Mouse (Mus musculus): Measurements from ENCODE around the gene Myoz2.

Gene Myoz2

GRCm38 (mm10) chr3:123033804-123034203 lies 1.0 kb downstream of the Myoz2 start:
- TF ChIP-seq GATA4 (IDR thresholded peaks at IDR 0.05; ENCODE audit: insufficient replicate concordance, low read length): no peak

- TF ChIP-seq GATA4 (IDR thresholded peaks at IDR 0.05; ENCODE audit: insufficient replicate concordance, low read length): no peak
Observed at GRCm38 (mm10) chr3:123025634-123026033, 9.2 kb downstream of the Myoz2 start.

- TF ChIP-seq GATA4 (IDR thresholded peaks at IDR 0.05; ENCODE audit: insufficient replicate concordance, low read length): no peak
Observed at GRCm38 (mm10) chr3:123024496-123025234, 10.2 kb downstream of the Myoz2 start.

- no peak for TF ChIP-seq GATA4 (IDR thresholded peaks at IDR 0.05; ENCODE audit: insufficient replicate concordance, low read length)
Observed at GRCm38 (mm10) chr3:123018792-123019191, 16.0 kb downstream of the Myoz2 start.

GRCm38 (mm10) chr3:123013476-123013875 lies 21.3 kb downstream of the Myoz2 start:
- TF ChIP-seq GATA4 (IDR thresholded peaks at IDR 0.05; ENCODE audit: insufficient replicate concordance, low read length): no peak

- TF ChIP-seq GATA4 (IDR thresholded peaks at IDR 0.05; ENCODE audit: insufficient replicate concordance, low read length): no peak
Observed at GRCm38 (mm10) chr3:123009417-123009816, 25.4 kb downstream of the Myoz2 start.

GRCm38 (mm10) chr3:123007386-123007785 lies 27.4 kb downstream of the Myoz2 start:
- TF ChIP-seq GATA4 (IDR thresholded peaks at IDR 0.05; ENCODE audit: insufficient replicate concordance, low read length): no peak

- no peak for TF ChIP-seq GATA4 (IDR thresholded peaks at IDR 0.05; ENCODE audit: insufficient replicate concordance, low read length)
Observed at GRCm38 (mm10) chr3:123001053-123001452, 33.8 kb downstream of the Myoz2 start.

- TF ChIP-seq GATA4 (IDR thresholded peaks at IDR 0.05; ENCODE audit: insufficient replicate concordance, low read length): no peak
Observed at GRCm38 (mm10) chr3:122998511-122998910, 36.3 kb downstream of the Myoz2 start.

GRCm38 (mm10) chr3:122996968-122997367 lies 37.8 kb downstream of the Myoz2 start:
- TF ChIP-seq GATA4 (IDR thresholded peaks at IDR 0.05; ENCODE audit: insufficient replicate concordance, low read length): no peak

GRCm38 (mm10) chr3:122986906-122987305 lies 47.9 kb downstream of the Myoz2 start:
- TF ChIP-seq GATA4 (IDR thresholded peaks at IDR 0.05; ENCODE audit: insufficient replicate concordance, low read length): no peak

GRCm38 (mm10) chr3:122986386-122986785 lies 48.4 kb downstream of the Myoz2 start:
- TF ChIP-seq GATA4 (IDR thresholded peaks at IDR 0.05; ENCODE audit: insufficient replicate concordance, low read length): no peak

GRCm38 (mm10) chr3:122985183-122985944 lies 49.5 kb downstream of the Myoz2 start:
- no peak for TF ChIP-seq GATA4 (IDR thresholded peaks at IDR 0.05; ENCODE audit: insufficient replicate concordance, low read length)

- no peak for TF ChIP-seq GATA4 (IDR thresholded peaks at IDR 0.05; ENCODE audit: insufficient replicate concordance, low read length)
Observed at GRCm38 (mm10) chr3:122984249-122985182, 50.3 kb downstream of the Myoz2 start, which contains the start of gene Usp53. Gene Usp53, minus strand, starts transcription at chr3:122984510.

- TF ChIP-seq GATA4 (IDR thresholded peaks at IDR 0.05; ENCODE audit: insufficient replicate concordance, low read length): no peak
Observed at GRCm38 (mm10) chr3:122983849-122984248, 51.0 kb downstream of the Myoz2 start.

Data from liver, adult (tissue).